Mouse (Mus musculus) liver, embryonic 14.5 days (tissue): ENCODE measurements at regions not wholly inside any gene's neighbourhood (a gene's known extent, or its start where the extent isn't known, plus 50 kb on each side); places are given as distances from the start of the nearest gene placed in this dataset.

ENCODE experiments used
- ATAC-seq: fragments of 200-750 bp; cut with Nextera tagmentation; 2 replicates; pipeline ENCODE4 v1.8.0; 2017; ENCODE audit warnings: moderate number of reproducible peaks, mild to moderate bottlenecking, moderate library complexity; ENCODE audit not compliant: insufficient read depth
- DNase-seq, 3 experiments: peaks; one replicate each; pipeline ENCODE4 v3.0.0-alpha.2; 2012 to 2013; ENCODE audit warnings: low read depth in 3 of 3, low spot score in 3 of 3
- H3K27ac ChIP-seq: fragments of 300-500 bp; sonication (generic); 2 replicates; pipeline ENCODE4 v1.5.1; 2014; ENCODE audit warnings: moderate library complexity, mild to moderate bottlenecking, control low read depth, inconsistent platforms
- H3K27me3 ChIP-seq: fragments of 300-500 bp; sonication (generic); 2 replicates; pipeline ENCODE4 v1.6.1; 2014; ENCODE audit warnings: mild to moderate bottlenecking, low read length, moderate library complexity; ENCODE audit not compliant: control insufficient read depth, insufficient read depth
- H3K36me3 ChIP-seq: fragments of 300-500 bp; sonication (generic); replicated peaks from 2 replicates; pipeline ENCODE4 v1.6.1; 2014; ENCODE audit warnings: low read depth; ENCODE audit not compliant: control insufficient read depth, insufficient read depth
- H3K4me1 ChIP-seq, 2 experiments: fragments of 200-500 bp in 1 of 2; fragments of 300-500 bp in 1 of 2; sonication (generic) in 1 of 2; replicated peaks; 2 replicates each; pipeline ENCODE4 v1.6.1; 2012 to 2014; ENCODE audit warnings: antibody characterized with exemption in 1 of 2, inconsistent platforms in 1 of 2, low read length in 1 of 2; ENCODE audit not compliant: control insufficient read depth in 2 of 2, insufficient read depth in 2 of 2
- H3K4me2 ChIP-seq: fragments of 300-500 bp; sonication (generic); 2 replicates; pipeline ENCODE4 v1.6.1; 2014; ENCODE audit warnings: low read depth, mild to moderate bottlenecking, control low read depth, moderate library complexity
- H3K4me3 ChIP-seq, 2 experiments: fragments of 200-500 bp in 1 of 2; fragments of 300-500 bp in 1 of 2; sonication (generic) in 1 of 2; 2 replicates each; pipeline ENCODE4 v1.5.1; 2012 to 2014; ENCODE audit warnings: low read depth in 2 of 2, low read length in 2 of 2, mild to moderate bottlenecking in 2 of 2, control low read depth in 1 of 2, inconsistent platforms in 1 of 2, moderate library complexity in 1 of 2; ENCODE audit not compliant: insufficient read depth in 1 of 2
- H3K9ac ChIP-seq: fragments of 300-500 bp; sonication (generic); replicated peaks from 2 replicates; pipeline ENCODE4 v1.6.1; 2014; ENCODE audit warnings: mild to moderate bottlenecking, control low read depth, moderate library complexity
- H3K9me3 ChIP-seq: fragments of 300-500 bp; sonication (generic); 2 replicates; pipeline ENCODE4 v1.6.1; 2016; ENCODE audit warnings: low read length, mixed read lengths; ENCODE audit not compliant: control insufficient read depth
- CTCF ChIP-seq: IDR thresholded peaks from 2 replicates; pipeline ENCODE4 v1.5.1; 2016; ENCODE audit warnings: antibody characterized with exemption, low read depth, control low read depth
- EP300 ChIP-seq: IDR thresholded peaks from 2 replicates; pipeline ENCODE4 v1.6.1; 2016; ENCODE audit warnings: antibody characterized with exemption, low read depth
- WGBS: fragments of 180-500 bp; shearing (Covaris S2); extraction: QIAGEN DNeasy Blood & Tissue Kit; methylation state at CpG from one replicate; pipeline ENCODE4 v1.1.7; 2014; ENCODE audit not compliant: insufficient replicate concordance; 5-methylcytosine and 5-hydroxymethylcytosine counted together

GRCm38 (mm10) chr6:100176914-100177560 is 110.2 kb downstream of the Rybp start:
- WGBS, result 75% methylated on average over 11 of the region's 11 CpGs
- ATAC-seq (no peak), DNase-seq (no peak)

GRCm38 (mm10) chr6:100170711-100171348 is 116.5 kb downstream of the Rybp start:
- no peak for DNase-seq
- no peaks in the 10 kb centered on the region for H3K27me3 ChIP-seq
- no peak overlapping the region for H3K9ac ChIP-seq
- no peaks in the 10 kb centered on the region for H3K36me3 ChIP-seq
- 0 out of 4 replicates have a peak overlapping the region, but pooled peaks of 1 of the 2 experiments have one; percentile 12 for H3K4me3 ChIP-seq
- no peaks in the 10 kb centered on the region for H3K9me3 ChIP-seq
- WGBS, result 5% methylated on average over 22 of the region's 22 CpGs
- peak; percentile 75 for ATAC-seq
- peak overlapping the region; percentile 45 for H3K4me2 ChIP-seq
- TF ChIP-seq EP300, result peak; percentile 61
- no peak for TF ChIP-seq CTCF
- no peak overlapping the region for H3K27ac ChIP-seq
- H3K4me1 ChIP-seq, result peaks cover 0 to 10% of the 10 kb centered on the region in 2 experiments; a peak in 3 of 4 replicates

More at GRCm38 (mm10) chr6:100176914-100177560, 110.2 kb downstream of the Rybp start:
- Histone ChIP-seq H3K27me3 (no peaks in the 10 kb centered on the region), H3K4me2 (no peak overlapping the region), H3K9ac (no peak overlapping the region), H3K36me3 (no peaks in the 10 kb centered on the region), H3K4me3 (no peak overlapping the region), H3K9me3 (no peaks in the 10 kb centered on the region), H3K4me1 (peaks cover 0 to 15% of the 10 kb centered on the region in 2 experiments; a peak in 1 of 4 replicates), H3K27ac (no peak overlapping the region)
- no peak for TF ChIP-seq EP300
- no peak for TF ChIP-seq CTCF

- 37% methylated on average over 5 of the region's 5 CpGs for WGBS
- no peak overlapping the region for H3K9ac ChIP-seq
- H3K4me1 ChIP-seq, result peaks cover 0 to 14% of the 10 kb centered on the region in 2 experiments; a peak in 3 of 4 replicates
- H3K4me2 ChIP-seq, result no peak overlapping the region
- no peaks in the 10 kb centered on the region; the same call in 1 of the 2 replicates for H3K27me3 ChIP-seq
- no peak for ATAC-seq
- TF ChIP-seq EP300, result no peak
- no peaks in the 10 kb centered on the region for H3K36me3 ChIP-seq
- H3K9me3 ChIP-seq, result no peaks in the 10 kb centered on the region
- no peak overlapping the region for H3K4me3 ChIP-seq
- no peak overlapping the region for H3K27ac ChIP-seq
- no peak for DNase-seq
Measured at GRCm38 (mm10) chr6:100167321-100167720, 120.0 kb downstream of the Rybp start.

GRCm38 (mm10) chr6:100165746-100166145 is 121.5 kb downstream of the Rybp start:
- Histone ChIP-seq H3K9me3 (no peaks in the 10 kb centered on the region), H3K27ac (no peak overlapping the region), H3K36me3 (no peaks in the 10 kb centered on the region), H3K4me1 (peaks cover 0 to 9% of the 10 kb centered on the region in 2 experiments; a peak in 3 of 4 replicates), H3K4me2 (no peak overlapping the region), H3K27me3 (no peaks in the 10 kb centered on the region; the same call in 1 of the 2 replicates), H3K4me3 (no peak overlapping the region), H3K9ac (no peak overlapping the region)
- no peak for TF ChIP-seq EP300
- TF ChIP-seq CTCF, result no peak
- 28% methylated on average over 3 of the region's 3 CpGs for WGBS
- ATAC-seq, result no peak
- no peak for DNase-seq

- no peak for TF ChIP-seq EP300
- TF ChIP-seq CTCF, result no peak
- H3K4me1 ChIP-seq, result 0 out of 4 replicates have a peak, but pooled peaks cover 0 to 4% of the 10 kb centered on the region in 2 experiments
- DNase-seq (no peak), ATAC-seq (no peak)
- no peaks in the 10 kb centered on the region; the same call in 1 of the 2 replicates for H3K27me3 ChIP-seq
- H3K27ac ChIP-seq, result no peak overlapping the region
- no peak overlapping the region for H3K9ac ChIP-seq
- H3K9me3 ChIP-seq, result no peaks in the 10 kb centered on the region
- no peak overlapping the region for H3K4me3 ChIP-seq
- H3K36me3 ChIP-seq, result no peaks in the 10 kb centered on the region
- H3K4me2 ChIP-seq, result no peak overlapping the region
- WGBS, result 35% methylated on average over 4 of the region's 4 CpGs
Measured at GRCm38 (mm10) chr6:100164162-100164561, 123.1 kb downstream of the Rybp start.
